Mouse (Mus musculus) lung, postnatal 0 days (tissue): ENCODE measurements around the gene Clcnka.

Source experiments
- CTCF ChIP-seq: IDR thresholded peaks from 2 replicates; pipeline ENCODE4 v1.5.1; 2016; ENCODE audit warnings: antibody characterized with exemption, mild to moderate bottlenecking
- EP300 ChIP-seq: IDR thresholded peaks from 2 replicates; pipeline ENCODE4 v1.6.1; 2016; ENCODE audit warnings: antibody characterized with exemption, mild to moderate bottlenecking, control low read depth

DNA sequence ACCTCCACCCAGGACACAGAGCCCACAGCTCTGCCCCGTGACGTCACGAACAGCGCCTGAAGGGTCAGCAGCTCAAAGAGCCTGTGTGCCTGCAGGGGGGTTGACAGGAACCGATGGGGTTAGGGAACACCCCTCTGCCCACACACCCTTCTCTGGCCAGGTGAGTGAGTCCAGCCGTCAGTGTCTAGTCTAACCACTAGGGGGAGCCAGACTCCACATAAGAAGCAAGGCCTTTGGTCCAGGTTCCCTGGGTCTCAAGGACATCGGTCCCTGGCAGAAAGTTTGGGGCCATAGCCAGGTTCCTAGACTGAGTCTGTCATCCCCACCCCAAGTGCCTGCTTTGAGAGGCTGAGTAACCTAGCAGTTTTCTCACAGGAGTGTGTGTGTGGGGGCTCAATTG is 13.2 kb downstream of the Clcnka start:
- peak; percentile 94 for TF ChIP-seq CTCF
- no peak for TF ChIP-seq EP300
